Mouse (Mus musculus) ovary, postnatal 10 days (tissue): ENCODE data around the gene Kctd19.
A peak's percentile ranks its signal among the peaks of the same experiment; 100 is the strongest.

Experiments used
- DNase-seq: peaks from one replicate; pipeline ENCODE4 v3.0.0; 2022; ENCODE audit warnings: low spot score

Kctd19 gene

DNA sequence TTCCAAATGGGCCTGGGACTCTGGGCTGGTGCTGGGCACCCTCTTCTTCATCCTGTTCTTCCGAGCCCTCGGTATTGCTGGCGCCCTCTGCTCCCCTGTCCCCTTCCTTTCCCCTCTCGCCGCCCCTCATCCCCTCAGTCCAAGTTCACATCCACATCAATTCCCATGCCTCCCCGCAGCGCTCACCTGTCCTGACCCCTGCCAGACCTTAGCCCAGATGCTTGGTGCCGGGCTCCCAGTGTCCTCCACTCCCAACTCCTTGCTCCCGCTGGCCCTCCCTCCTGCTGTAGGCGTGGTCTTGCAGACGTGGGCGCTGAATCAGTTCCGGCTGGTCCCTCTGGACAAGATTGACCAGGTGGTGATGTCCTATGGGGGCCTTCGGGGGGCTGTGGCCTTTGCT is 56.6 kb downstream of the Kctd19 start:
- no peak for DNase-seq

DNA sequence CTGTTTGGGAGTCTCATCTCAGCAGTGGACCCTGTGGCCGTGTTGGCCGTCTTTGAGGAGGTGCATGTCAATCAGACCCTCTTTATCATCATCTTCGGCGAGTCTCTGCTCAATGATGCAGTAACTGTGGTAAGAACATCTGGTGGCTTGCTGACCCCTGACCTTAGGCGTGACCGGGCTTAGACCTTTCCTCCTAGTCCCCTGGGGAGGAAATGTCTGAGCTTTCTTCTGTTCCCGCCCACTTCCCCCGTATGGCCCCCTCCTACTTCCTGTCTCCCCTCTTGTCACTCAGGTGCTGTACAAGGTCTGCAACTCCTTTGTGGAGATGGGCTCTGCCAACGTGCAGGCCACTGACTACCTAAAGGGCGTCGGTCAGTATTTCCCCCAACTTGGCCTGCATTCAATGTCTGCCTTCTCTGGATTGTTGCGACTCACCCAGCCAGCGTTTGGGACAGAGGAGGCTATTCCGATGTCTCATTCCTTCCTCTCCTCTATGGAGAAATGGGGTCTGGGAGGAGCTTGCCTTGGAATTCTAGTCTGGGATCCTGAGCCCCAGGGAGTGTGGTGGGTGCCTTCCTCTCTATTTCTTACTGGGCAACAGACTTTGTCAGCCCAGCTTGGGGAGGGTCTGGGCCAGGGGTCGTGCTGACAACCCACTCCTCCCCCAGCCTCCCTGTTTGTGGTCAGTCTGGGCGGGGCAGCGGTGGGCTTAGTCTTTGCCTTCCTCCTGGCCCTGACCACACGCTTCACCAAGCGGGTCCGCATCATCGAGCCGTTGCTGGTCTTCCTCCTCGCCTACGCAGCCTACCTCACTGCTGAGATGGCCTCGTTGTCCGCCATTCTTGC is 57.9 kb downstream of the Kctd19 start:
- DNase-seq, result no peak

- DNase-seq, result no peak
Observed at GRCm38 (mm10) chr8:105354549-105354948, 58.8 kb downstream of the Kctd19 start.

DNA sequence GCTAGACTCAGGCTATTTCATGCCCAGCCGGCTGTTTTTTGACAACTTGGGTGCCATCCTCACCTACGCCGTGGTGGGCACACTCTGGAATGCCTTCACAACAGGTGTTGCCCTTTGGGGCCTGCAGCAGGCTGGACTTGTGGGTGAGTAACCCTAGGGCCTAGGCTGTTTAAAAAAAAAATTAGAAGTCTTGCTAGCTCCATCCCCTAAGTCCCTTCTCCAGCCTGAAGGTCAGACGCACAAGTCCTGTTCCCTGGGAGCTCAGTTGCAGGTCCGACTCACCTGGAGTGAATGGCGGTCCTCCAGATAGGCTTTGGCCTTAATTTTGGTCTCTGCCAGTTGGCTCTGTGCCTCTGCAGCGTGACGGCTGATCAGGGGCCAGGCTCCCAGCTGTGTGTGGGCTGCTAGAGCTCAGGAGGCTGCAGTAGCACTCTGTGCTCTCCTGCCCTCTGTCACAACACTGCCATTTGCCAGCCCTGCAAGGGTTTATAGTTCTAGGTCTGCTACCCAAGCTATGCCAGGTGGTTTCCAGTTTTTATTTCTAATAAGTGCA is 59.6 kb downstream of the Kctd19 start:
- DNase-seq, result no peak

GRCm38 (mm10) chr8:105350186-105350585 is 63.1 kb downstream of the Kctd19 start:
- DNase-seq, result no peak

GRCm38 (mm10) chr8:105349096-105349771 is 64.1 kb downstream of the Kctd19 start:
- no peak for DNase-seq

DNA sequence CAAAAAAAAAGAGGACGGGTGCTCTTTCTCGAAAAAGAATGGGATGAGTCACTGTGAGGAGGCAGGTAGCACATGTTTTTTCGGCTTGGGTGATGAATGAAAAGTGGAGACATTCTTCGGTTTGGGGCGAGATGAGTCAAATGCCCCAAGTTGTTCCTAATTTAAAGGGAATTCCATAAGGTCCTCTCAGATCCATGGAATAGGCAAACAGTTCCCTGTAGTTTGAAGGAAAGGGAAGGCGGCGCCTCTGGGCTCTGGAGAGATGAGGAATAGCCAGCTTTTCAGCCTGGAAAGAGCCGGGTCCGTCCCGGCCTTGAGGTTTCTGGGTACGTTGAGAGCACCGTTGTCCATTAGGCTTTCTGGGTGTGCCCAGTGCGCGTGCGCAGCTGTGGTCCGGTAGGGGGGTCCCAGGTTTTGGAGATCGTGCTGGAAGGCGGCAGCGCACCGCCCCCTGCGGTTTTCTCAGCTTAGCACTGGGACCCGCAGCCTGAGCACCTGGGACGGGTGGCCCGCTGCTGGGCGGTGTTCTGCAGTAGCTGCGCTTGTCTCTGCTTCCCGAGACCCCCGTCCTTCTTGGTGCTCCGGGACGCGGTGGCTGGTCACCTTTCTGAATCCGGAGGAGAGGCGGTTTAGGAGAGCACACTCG is 64.7 kb downstream of the Kctd19 start, which contains the start of gene Slc9a5:
TSS of gene Slc9a5 (plus strand) at position 394 of the 646 bp plus-strand sequence.
- peak; percentile 34 for DNase-seq

- DNase-seq, result peak; percentile 77
Observed at GRCm38 (mm10) chr8:105347428-105348221, 65.7 kb downstream of the Kctd19 start, which contains the start of gene Fhod1. Gene Fhod1, minus strand, starts transcription at chr8:105347953.

DNA sequence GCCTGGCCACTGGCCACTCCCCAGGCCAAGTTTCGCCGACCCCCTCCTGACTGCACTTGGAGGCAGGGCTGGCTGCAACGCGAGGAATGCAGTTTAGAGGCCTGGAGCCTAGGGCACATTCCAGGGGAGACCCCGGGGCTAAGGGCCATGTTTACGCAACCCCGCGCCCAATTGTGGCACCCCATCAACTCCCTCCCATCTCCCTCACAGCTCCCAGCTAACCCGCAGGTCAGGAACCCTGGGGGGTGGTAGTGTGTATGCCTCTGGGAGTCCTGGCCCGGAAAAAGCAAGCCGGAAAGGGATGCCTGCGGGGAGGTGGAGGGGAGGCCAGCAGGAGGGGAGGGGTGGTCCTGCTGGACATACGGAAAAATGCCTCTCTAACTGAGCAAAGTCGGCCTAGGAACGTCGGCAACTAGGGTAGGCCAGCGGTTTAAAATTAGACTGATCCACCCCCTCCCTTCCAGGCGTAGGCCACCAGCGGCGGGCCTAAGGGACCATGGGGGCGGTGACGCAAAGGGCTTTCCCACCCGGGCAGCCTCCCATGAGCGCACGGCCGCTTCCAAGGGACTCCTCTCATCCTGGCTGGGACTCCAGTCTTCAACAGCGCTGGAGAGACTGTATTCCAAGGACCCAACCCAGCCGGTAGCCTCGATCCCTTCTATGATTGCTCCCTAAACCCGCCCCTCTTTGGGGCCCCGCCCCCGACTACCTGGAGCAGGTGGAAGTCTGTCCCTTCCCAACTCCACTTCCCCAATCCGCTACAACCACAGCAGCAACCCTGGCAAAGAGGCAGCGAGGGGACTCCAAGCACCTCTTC is 66.5 kb downstream of the Kctd19 start:
- peak; percentile 44 for DNase-seq

DNA sequence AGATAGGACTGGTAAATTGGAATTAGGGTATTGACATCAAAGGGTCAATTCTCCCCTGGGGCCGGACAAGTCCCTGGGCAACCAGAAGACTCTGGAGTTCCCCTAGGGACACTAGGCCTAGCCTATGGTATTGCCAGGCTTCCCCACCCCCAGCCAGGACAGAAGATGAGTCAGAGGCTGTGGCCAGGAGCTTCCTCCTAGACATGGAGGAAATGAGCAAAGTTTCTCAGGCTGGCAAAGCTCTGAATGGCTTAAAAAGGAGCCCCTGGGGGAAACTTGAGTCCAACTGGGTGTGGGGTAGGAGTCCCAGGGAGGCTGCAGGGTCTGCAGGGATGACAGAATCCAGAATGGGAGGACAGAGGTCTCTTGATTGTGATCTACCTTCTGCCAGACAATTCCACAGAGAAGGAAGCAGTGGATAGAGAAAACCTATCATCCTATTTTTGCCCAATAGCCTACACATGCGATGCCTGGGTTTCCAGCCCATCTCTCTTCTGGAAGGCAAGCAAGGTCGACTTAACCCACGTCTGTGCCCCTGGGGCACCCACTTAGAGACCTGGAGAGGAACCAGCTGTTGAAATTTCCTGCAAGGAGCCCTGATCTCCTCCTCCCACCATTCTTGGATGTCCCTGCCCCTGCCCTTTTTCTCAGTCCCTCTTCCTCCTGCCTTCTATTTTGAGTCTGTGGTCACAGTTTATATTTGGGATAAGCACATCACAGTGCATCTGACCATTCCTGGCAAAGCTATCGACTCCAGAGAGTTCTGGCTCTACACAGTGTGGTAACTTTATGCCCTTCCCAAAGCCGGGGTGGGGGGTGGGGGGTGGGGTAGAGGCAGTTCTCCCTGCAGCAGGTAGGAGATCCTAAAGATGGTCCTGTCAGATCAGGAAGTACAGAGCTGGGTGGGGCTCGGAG is 68.0 kb downstream of the Kctd19 start:
- DNase-seq, result no peak

DNA sequence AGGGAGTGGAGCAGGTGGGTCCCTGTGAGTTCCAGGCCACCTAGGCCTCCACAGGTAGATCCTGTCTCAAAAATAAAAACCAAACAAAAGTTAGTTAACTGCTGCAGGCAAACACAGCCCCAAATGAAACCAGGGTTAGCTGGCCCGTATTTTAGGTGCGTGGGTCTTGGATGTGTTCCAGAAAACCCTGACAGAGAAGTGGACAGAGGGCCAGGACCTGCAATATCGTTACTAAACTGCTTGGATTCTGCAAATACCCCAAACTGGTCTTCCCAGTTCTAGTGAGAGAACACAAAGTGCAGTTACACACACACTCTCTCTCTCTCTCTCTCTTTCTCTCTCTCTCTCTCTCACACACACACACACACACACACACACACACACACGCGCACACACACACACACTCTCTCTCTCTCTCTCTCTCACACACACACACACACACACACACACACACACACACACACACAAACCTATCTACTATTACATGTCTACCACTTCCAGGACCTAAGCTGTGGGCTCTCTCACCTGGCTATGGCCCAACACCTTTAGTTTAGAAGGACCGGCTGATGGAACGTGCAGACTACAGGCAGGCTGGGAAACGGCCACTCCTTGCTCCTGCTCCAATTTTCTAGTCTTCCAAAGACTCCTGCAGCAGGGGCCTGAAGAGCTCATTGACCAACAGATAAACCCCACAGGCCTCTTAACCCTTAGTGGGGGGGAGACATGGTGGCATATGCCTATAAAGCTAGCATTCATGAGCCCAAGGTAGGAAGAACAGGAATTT is 69.3 kb downstream of the Kctd19 start:
- DNase-seq, result no peak

DNA sequence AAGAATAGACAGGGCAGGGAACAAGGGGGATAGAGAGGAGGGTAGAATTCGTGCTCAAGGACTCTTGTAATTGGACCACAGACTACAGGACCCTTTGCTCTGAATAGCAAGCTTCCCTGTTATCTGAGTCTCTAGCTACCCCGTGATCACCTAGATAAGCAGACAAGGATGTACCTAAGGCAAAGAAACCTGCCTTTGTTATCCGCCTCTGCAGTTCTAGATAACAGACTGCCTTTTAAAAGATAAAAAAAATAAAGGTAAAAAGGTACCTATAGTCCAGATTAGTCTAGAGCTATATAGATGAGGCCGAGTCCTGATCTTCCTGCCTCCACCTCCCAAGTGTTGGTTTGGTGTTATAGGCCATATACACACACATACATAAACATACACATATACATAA is 70.5 kb downstream of the Kctd19 start:
- DNase-seq, result no peak

- no peak for DNase-seq
Observed at GRCm38 (mm10) chr8:105341399-105341798, 71.9 kb downstream of the Kctd19 start.

DNA sequence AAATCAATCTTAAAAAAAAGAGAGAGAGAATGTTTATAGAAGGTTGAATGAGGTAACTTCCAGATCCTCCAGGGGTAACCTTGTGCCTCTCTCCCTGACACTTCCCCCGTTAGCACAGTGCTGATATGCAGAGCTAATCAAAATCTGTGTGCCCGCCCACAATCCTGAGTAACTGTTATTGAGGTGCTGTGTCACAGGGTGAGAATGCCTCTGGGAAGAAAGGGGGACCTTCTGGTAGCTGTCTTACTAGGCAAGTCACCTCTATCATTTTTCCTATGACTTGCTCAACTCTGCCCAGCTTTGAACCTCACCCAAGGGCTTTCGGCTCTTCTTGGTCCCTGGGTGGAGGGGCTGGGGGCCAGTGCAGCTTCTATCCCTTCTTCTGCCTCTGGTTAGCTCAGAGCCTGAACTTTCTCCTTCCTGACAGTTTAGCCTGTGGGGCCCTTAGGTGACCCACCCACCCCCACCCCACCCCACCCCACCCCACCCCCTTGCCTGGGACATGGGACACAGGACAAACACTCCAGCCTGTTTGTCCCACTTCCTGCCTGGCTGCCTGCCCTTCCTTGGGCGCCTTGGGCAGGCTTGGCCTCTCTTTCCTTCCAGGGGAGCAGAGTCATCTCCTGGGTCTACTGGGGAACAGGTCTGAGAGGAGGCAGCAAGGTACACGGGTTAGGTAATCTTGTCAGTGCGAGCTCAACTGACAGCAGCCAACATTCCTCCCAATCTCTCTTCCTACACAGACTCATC is 73.2 kb downstream of the Kctd19 start:
- no peak for DNase-seq

DNA sequence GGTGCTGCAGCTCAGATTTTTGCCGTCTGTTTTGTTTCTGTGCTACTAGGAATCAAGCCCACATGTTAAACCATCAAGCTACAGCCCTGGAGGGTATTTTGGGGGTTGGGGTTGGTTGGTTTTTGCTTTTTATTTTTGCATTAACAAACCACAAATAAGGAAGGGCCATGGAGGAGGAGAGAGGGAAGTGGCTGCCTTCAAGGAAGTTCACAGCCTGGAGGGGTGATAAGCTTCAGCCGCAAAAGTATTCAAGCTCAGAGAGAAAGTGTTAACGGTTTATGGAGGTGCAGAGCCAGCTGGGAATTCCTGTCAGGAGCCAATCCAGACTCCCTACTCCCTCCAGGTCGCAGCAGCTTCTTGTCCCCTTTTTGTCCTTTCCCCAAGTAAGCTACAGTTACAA is 74.3 kb downstream of the Kctd19 start:
- no peak for DNase-seq

GRCm38 (mm10) chr8:105336373-105337130 is 76.8 kb downstream of the Kctd19 start:
- DNase-seq, result no peak
